Mouse (Mus musculus) liver (tissue): ENCODE measurements around the gene Gper1.

ENCODE experiments used
- DNase-seq: peaks from one replicate; pipeline ENCODE4 v3.0.0-alpha.2; 2020; ENCODE audit warnings: mixed read lengths

Gper1 gene

GRCm38 (mm10) chr5:139449161-139449791 is 26.3 kb downstream of the Gper1 start:
- no peak for DNase-seq

GRCm38 (mm10) chr5:139449926-139450325 is 27.0 kb downstream of the Gper1 start:
- DNase-seq, result no peak

GRCm38 (mm10) chr5:139453031-139453430 is 30.1 kb downstream of the Gper1 start:
- DNase-seq, result no peak

GRCm38 (mm10) chr5:139455166-139455565 is 32.2 kb downstream of the Gper1 start:
- no peak for DNase-seq

GRCm38 (mm10) chr5:139457241-139457640 is 34.3 kb downstream of the Gper1 start:
- DNase-seq, result no peak

- DNase-seq, result no peak
These were observed 37.0 kb downstream of the Gper1 start for GRCm38 (mm10) chr5:139459938-139460337.

GRCm38 (mm10) chr5:139460384-139461067 is 37.6 kb downstream of the Gper1 start, which contains the start of gene 3110082I17Rik:
Gene 3110082I17Rik (minus strand): TSS chr5:139460527.
- peak; percentile 94 for DNase-seq

- DNase-seq, result no peak
These were observed 41.9 kb downstream of the Gper1 start for GRCm38 (mm10) chr5:139464874-139465273.

GRCm38 (mm10) chr5:139466373-139466772 is 43.4 kb downstream of the Gper1 start:
- no peak for DNase-seq

- DNase-seq, result no peak
These were observed 43.9 kb downstream of the Gper1 start for GRCm38 (mm10) chr5:139466801-139467200.

GRCm38 (mm10) chr5:139467998-139468397 is 45.0 kb downstream of the Gper1 start:
- DNase-seq, result no peak

- no peak for DNase-seq
These were observed 51.8 kb downstream of the Gper1 start for GRCm38 (mm10) chr5:139474741-139475140.
